11 mouse cellular contexts compared by ENCODE assay signal in the genomic region with DNA sequence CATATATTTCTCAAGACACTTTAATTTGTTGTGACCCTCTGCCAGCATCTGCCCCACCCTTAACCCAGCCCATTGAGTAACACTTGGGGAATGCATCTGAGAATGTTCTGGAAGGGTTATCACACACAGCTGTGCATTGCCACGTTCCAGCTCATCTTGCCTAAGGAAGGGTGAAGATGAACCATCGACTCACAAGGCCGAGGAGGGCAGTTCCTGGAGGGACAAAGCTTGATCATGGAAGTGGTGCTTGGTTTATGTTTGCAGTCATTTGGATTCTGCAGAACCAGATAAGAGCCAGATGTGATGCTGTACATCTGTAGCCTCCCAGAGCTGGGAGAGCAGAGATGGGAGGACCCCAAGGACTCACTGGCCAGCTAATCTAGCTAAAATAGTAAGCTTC.
DNase-seq lines count a peak whose midpoint lies in the region; ATAC-seq and TF ChIP-seq lines count a peak whose summit lies in the region.
"Had no signal": no experiment of that assay in that cellular context is flagged by ENCODE, and none has a peak within 500 bp of the region (broad histone marks: within the 10 kb centered on the region; RNA-seq: fewer than 3 reads in every experiment).

No protein-coding gene starts in this region.

- H3K27ac ChIP-seq in kidney, embryonic 15.5 days: 0 out of 2 replicates have a peak overlapping the region, but pooled peaks have one; percentile 6
- no peak overlapping the region for H3K27ac ChIP-seq in kidney, embryonic 14.5 days (ENCODE audit: low read depth, low read length)
- 0 out of 2 replicates have a peak overlapping the region, but pooled peaks have one; percentile 30 for H3K27ac ChIP-seq in liver, embryonic 13.5 days
- H3K27ac ChIP-seq in stomach, postnatal 0 days (replicated peaks): no peak overlapping the region
- H3K27ac ChIP-seq: forebrain, embryonic 15.5 days; heart, embryonic 15.5 days; lung, embryonic 15.5 days had no signal

- H3K27me3 ChIP-seq in kidney, embryonic 15.5 days: no peaks in the 10 kb centered on the region
- H3K27me3 ChIP-seq in kidney, embryonic 14.5 days (ENCODE audit: control insufficient read depth, insufficient read depth, low read length): no peaks in the 10 kb centered on the region
- H3K27me3 ChIP-seq in liver, embryonic 13.5 days: peaks cover 5% of the 10 kb centered on the region; the same call in 1 of the 2 replicates
- no peaks in the 10 kb centered on the region for H3K27me3 ChIP-seq in stomach, postnatal 0 days (ENCODE audit: control insufficient read depth, insufficient read depth, low read length)
- H3K27me3 ChIP-seq: forebrain, embryonic 15.5 days; heart, embryonic 15.5 days; lung, embryonic 15.5 days had no signal

- H3K9ac ChIP-seq in kidney, embryonic 15.5 days: no peak overlapping the region
- H3K9ac ChIP-seq in kidney, embryonic 14.5 days (ENCODE audit: low read depth, low read length): no peak overlapping the region
- no peak overlapping the region for H3K9ac ChIP-seq in liver, embryonic 13.5 days
- no peak overlapping the region for H3K9ac ChIP-seq in stomach, postnatal 0 days (ENCODE audit: low read length)
- H3K9ac ChIP-seq: forebrain, embryonic 15.5 days; heart, embryonic 15.5 days; lung, embryonic 15.5 days had no signal

- peak; percentile 16 to 21 for DNase-seq in gastrocnemius, adult 8-10 months (ENCODE audit: low spot score in 2 of 2)
- DNase-seq in liver, embryonic 13.5 days: peak; percentile 34
- DNase-seq in stomach, postnatal 0 days (ENCODE audit: low spot score): no peak
- no peak for DNase-seq in layer of hippocampus, adult 11-12 months (ENCODE audit: low spot score)
- no peak for DNase-seq in layer of hippocampus, adult 8-10 months (ENCODE audit: low spot score in 2 of 2)

- no peak for TF ChIP-seq CTCF in stomach, postnatal 0 days (IDR thresholded peaks at IDR 0.05; ENCODE audit: low read depth)

- H3K9me3 ChIP-seq in kidney, embryonic 15.5 days (replicated peaks): no peaks in the 10 kb centered on the region
- no peaks in the 10 kb centered on the region for H3K9me3 ChIP-seq in kidney, embryonic 14.5 days (ENCODE audit: control insufficient read depth, low read length)
- H3K9me3 ChIP-seq in liver, embryonic 13.5 days (replicated peaks): no peaks in the 10 kb centered on the region
- H3K9me3 ChIP-seq in stomach, postnatal 0 days (ENCODE audit: control insufficient read depth, low read length): no peaks in the 10 kb centered on the region
- H3K9me3 ChIP-seq: forebrain, embryonic 15.5 days; heart, embryonic 15.5 days; lung, embryonic 15.5 days had no signal

- no peaks in the 10 kb centered on the region for H3K36me3 ChIP-seq in kidney, embryonic 15.5 days
- no peaks in the 10 kb centered on the region for H3K36me3 ChIP-seq in kidney, embryonic 14.5 days (ENCODE audit: control insufficient read depth, insufficient read depth, low read length)
- H3K36me3 ChIP-seq in liver, embryonic 13.5 days: no peaks in the 10 kb centered on the region
- no peaks in the 10 kb centered on the region for H3K36me3 ChIP-seq in stomach, postnatal 0 days (ENCODE audit: control insufficient read depth, insufficient read depth, low read length)
- H3K36me3 ChIP-seq: forebrain, embryonic 15.5 days; heart, embryonic 15.5 days; lung, embryonic 15.5 days had no signal

- 63% methylated on average over 3 of the region's 3 CpGs for WGBS in kidney, embryonic 15.5 days
- 71% methylated on average over 3 of the region's 3 CpGs for WGBS in kidney, embryonic 14.5 days
- WGBS in liver, embryonic 13.5 days (ENCODE audit: insufficient replicate concordance): 58% methylated on average over 3 of the region's 3 CpGs
- 55% methylated on average over 3 of the region's 3 CpGs for WGBS in stomach, postnatal 0 days

- TF ChIP-seq EP300 in stomach, postnatal 0 days (optimal IDR thresholded peaks at IDR 0.05): no peak

- peaks cover 19% of the 10 kb centered on the region for H3K4me1 ChIP-seq in kidney, embryonic 15.5 days
- H3K4me1 ChIP-seq in kidney, embryonic 14.5 days (ENCODE audit: control insufficient read depth, insufficient read depth, low read length): no peaks in the 10 kb centered on the region
- H3K4me1 ChIP-seq in liver, embryonic 13.5 days (replicated peaks): peaks cover 38% of the 10 kb centered on the region
- H3K4me1 ChIP-seq in stomach, postnatal 0 days (replicated peaks; ENCODE audit: control insufficient read depth, insufficient read depth): no peaks in the 10 kb centered on the region
- H3K4me1 ChIP-seq: heart, embryonic 15.5 days; lung, embryonic 15.5 days had no signal

- no peak overlapping the region for H3K4me3 ChIP-seq in kidney, embryonic 15.5 days (replicated peaks)
- no peak overlapping the region for H3K4me3 ChIP-seq in kidney, embryonic 14.5 days (ENCODE audit: low read length)
- H3K4me3 ChIP-seq in liver, embryonic 13.5 days (replicated peaks): no peak overlapping the region
- no peak overlapping the region for H3K4me3 ChIP-seq in stomach, postnatal 0 days (ENCODE audit: low read depth, low read length)
- H3K4me3 ChIP-seq: forebrain, embryonic 15.5 days; heart, embryonic 15.5 days; lung, embryonic 15.5 days had no signal

- no peak overlapping the region for H3K4me2 ChIP-seq in kidney, embryonic 15.5 days
- no peak overlapping the region for H3K4me2 ChIP-seq in kidney, embryonic 14.5 days (replicated peaks; ENCODE audit: low read depth, low read length)
- H3K4me2 ChIP-seq in liver, embryonic 13.5 days: no peak overlapping the region
- H3K4me2 ChIP-seq in stomach, postnatal 0 days (replicated peaks; ENCODE audit: low read depth): no peak overlapping the region
- H3K4me2 ChIP-seq: forebrain, embryonic 15.5 days; heart, embryonic 15.5 days; lung, embryonic 15.5 days had no signal

- ATAC-seq in kidney, embryonic 15.5 days (replicated peaks; ENCODE audit: low FRiP score): no peak
- ATAC-seq in kidney, embryonic 14.5 days (ENCODE audit: low FRiP score, low TSS enrichment): no peak
- ATAC-seq in liver, embryonic 13.5 days (ENCODE audit: low read depth): peak; percentile 85
- 0 out of 2 replicates have a peak, but pooled peaks have one; percentile 45 for ATAC-seq in stomach, postnatal 0 days (ENCODE audit: low FRiP score, low TSS enrichment)
- ATAC-seq: forebrain, embryonic 15.5 days; inflammation-experienced regulatory T-cells, adult 6 months had no signal

Comparison
In these comparisons a context has a peak if more than half of its experiments do, and no peak if none do; other contexts are left out.
1. H3K27ac ChIP-seq: peak in kidney, embryonic 15.5 days (single experiment) and liver, embryonic 13.5 days (single experiment); none in kidney, embryonic 14.5 days (single experiment) and stomach, postnatal 0 days (single experiment).
2. ATAC-seq: peak in liver, embryonic 13.5 days (single experiment) and stomach, postnatal 0 days (single experiment); none in kidney, embryonic 15.5 days (single experiment) and kidney, embryonic 14.5 days (single experiment).
3. DNase-seq: peak in gastrocnemius, adult 8-10 months (2 of 2) and liver, embryonic 13.5 days (single experiment); none in stomach, postnatal 0 days (single experiment), layer of hippocampus, adult 11-12 months (single experiment) and layer of hippocampus, adult 8-10 months (0 of 2).